Mouse (Mus musculus) E14TG2a.4 (cell line): ENCODE results near the gene Pip5k1a.
"Not testable (repeated sequence)": the region's sequence is repeated elsewhere in the genome, so short reads cannot be mapped to it uniquely, and the experiment has no call there.

ENCODE experiments used
- H3K27me3 ChIP-seq: 2 replicates; pipeline ENCODE4 v1.6.1; 2014; ENCODE audit warnings: low read length, control low read depth; ENCODE audit not compliant: insufficient read depth
- H3K36me3 ChIP-seq: 2 replicates; pipeline ENCODE4 v1.6.1; 2014; ENCODE audit warnings: low read length, control low read depth; ENCODE audit not compliant: insufficient read depth
- H3K4me1 ChIP-seq: replicated peaks from 2 replicates; pipeline ENCODE4 v1.6.1; 2014; ENCODE audit warnings: low read depth, low read length, control low read depth
- H3K4me3 ChIP-seq: replicated peaks from 2 replicates; pipeline ENCODE4 v1.5.1; 2014; ENCODE audit warnings: mild to moderate bottlenecking, low read length
- H3K9me3 ChIP-seq: 2 replicates; pipeline ENCODE4 v1.6.1; 2014; ENCODE audit warnings: low read length, control low read depth
- CTCF ChIP-seq: conservative IDR thresholded peaks from 2 replicates; pipeline ENCODE4 v1.5.1; 2014; ENCODE audit warnings: low read length
- NANOG ChIP-seq: IDR thresholded peaks from 2 replicates; pipeline ENCODE4 v1.6.1; 2014; ENCODE audit warnings: borderline replicate concordance, low read length, mixed read lengths
- POU5F1 ChIP-seq: IDR thresholded peaks from 2 replicates; pipeline ENCODE4 v1.6.1; 2014; ENCODE audit warnings: low read length, borderline replicate concordance

Pip5k1a gene

GRCm38 (mm10) chr3:95129226-95129651, 22.5 kb upstream of the Pip5k1a start:
- no peak for TF ChIP-seq POU5F1
- no peak for TF ChIP-seq CTCF
- no peak for TF ChIP-seq NANOG
- peaks cover 48% of the 10 kb centered on the region for H3K4me1 ChIP-seq
- no peak overlapping the region for H3K4me3 ChIP-seq
- H3K36me3 ChIP-seq = peaks cover 44% of the 10 kb centered on the region
- no peaks in the 10 kb centered on the region for H3K9me3 ChIP-seq
- H3K27me3 ChIP-seq = no peaks in the 10 kb centered on the region

GRCm38 (mm10) chr3:95124972-95125371, 18.2 kb upstream of the Pip5k1a start:
- Histone ChIP-seq H3K27me3 (no peaks in the 10 kb centered on the region), H3K9me3 (no peaks in the 10 kb centered on the region), H3K4me3 (no peak overlapping the region), H3K4me1 (peaks cover 47% of the 10 kb centered on the region), H3K36me3 (peaks cover 58% of the 10 kb centered on the region)
- no peak for TF ChIP-seq POU5F1
- TF ChIP-seq CTCF = no peak
- no peak for TF ChIP-seq NANOG

- peaks cover 42% of the 10 kb centered on the region for H3K4me1 ChIP-seq
- no peaks in the 10 kb centered on the region for H3K27me3 ChIP-seq
- TF ChIP-seq CTCF (peak; percentile 79), POU5F1 (no peak)
- no peak within 1 kb of the TSS for H3K4me3 ChIP-seq
- H3K36me3 ChIP-seq = peaks cover 58% of the 10 kb centered on the region
- H3K9me3 ChIP-seq = no peaks in the 10 kb centered on the region
These were observed 17.5 kb upstream of the Pip5k1a start, which contains the start of gene Tmod4 for GRCm38 (mm10) chr3:95124246-95124645. Gene Tmod4 (plus strand): TSS chr3:95124476.

- Histone ChIP-seq H3K4me3 (no peak overlapping the region), H3K4me1 (peaks cover 20% of the 10 kb centered on the region), H3K36me3 (peaks cover 68% of the 10 kb centered on the region), H3K9me3 (no peaks in the 10 kb centered on the region), H3K27me3 (no peaks in the 10 kb centered on the region)
- TF ChIP-seq NANOG (no peak), CTCF (no peak), POU5F1 (no peak)
These were observed 14.8 kb upstream of the Pip5k1a start for GRCm38 (mm10) chr3:95121580-95121979.

GRCm38 (mm10) chr3:95117751-95118150, 11.0 kb upstream of the Pip5k1a start:
- TF ChIP-seq NANOG (no peak), POU5F1 (no peak), CTCF (no peak)
- peaks cover 85% of the 10 kb centered on the region for H3K36me3 ChIP-seq
- H3K9me3 ChIP-seq = no peaks in the 10 kb centered on the region
- H3K4me3 ChIP-seq = no peak overlapping the region
- peaks cover 26% of the 10 kb centered on the region for H3K4me1 ChIP-seq
- H3K27me3 ChIP-seq = no peaks in the 10 kb centered on the region

GRCm38 (mm10) chr3:95112760-95113159, 6.0 kb upstream of the Pip5k1a start:
- TF ChIP-seq POU5F1 = no peak
- no peak for TF ChIP-seq NANOG
- no peak for TF ChIP-seq CTCF
- peaks cover 38% of the 10 kb centered on the region for H3K36me3 ChIP-seq
- no peak overlapping the region for H3K4me3 ChIP-seq
- no peaks in the 10 kb centered on the region for H3K9me3 ChIP-seq
- H3K4me1 ChIP-seq = peaks cover 42% of the 10 kb centered on the region
- no peaks in the 10 kb centered on the region for H3K27me3 ChIP-seq

GRCm38 (mm10) chr3:95110911-95111726, 4.4 kb upstream of the Pip5k1a start, which contains the start of gene Vps72:
Gene Vps72 (plus strand): TSS chr3:95111022.
- Histone ChIP-seq H3K4me1 (peaks cover 48% of the 10 kb centered on the region), H3K4me3 (peak within 1 kb of the TSS; percentile 91), H3K36me3 (peaks cover 24% of the 10 kb centered on the region), H3K27me3 (no peaks in the 10 kb centered on the region), H3K9me3 (no peaks in the 10 kb centered on the region)
- TF ChIP-seq NANOG = no peak

GRCm38 (mm10) chr3:95107898-95108297, 1.2 kb upstream of the Pip5k1a start:
- H3K4me1 ChIP-seq = peaks cover 44% of the 10 kb centered on the region
- no peaks in the 10 kb centered on the region for H3K27me3 ChIP-seq
- peaks cover 10% of the 10 kb centered on the region for H3K36me3 ChIP-seq
- H3K4me3 ChIP-seq = no peak overlapping the region
- TF ChIP-seq POU5F1 (no peak), CTCF (peak; percentile 9; the same call in 1 of the 2 replicates)
- H3K9me3 ChIP-seq = no peaks in the 10 kb centered on the region

- not testable (repeated sequence) for H3K27me3 ChIP-seq, H3K9me3 ChIP-seq
- peaks cover 12% of the 10 kb centered on the region for H3K36me3 ChIP-seq
- peak overlapping the region; percentile 99 for H3K4me3 ChIP-seq
- peaks cover 41% of the 10 kb centered on the region for H3K4me1 ChIP-seq
These were observed 578 bp upstream of the Pip5k1a start for GRCm38 (mm10) chr3:95107308-95107707.
